Mouse (Mus musculus): Measurements from ENCODE around the gene Sec14l1. TPM values are rescaled to one million over a fixed set of nuclear protein-coding genes. Genes with fewer than 3 reads are reported as not detected.

Gene Sec14l1
- polyA plus RNA-seq, 1 experiment from 2014 or later, result 9.2 TPM

DNA sequence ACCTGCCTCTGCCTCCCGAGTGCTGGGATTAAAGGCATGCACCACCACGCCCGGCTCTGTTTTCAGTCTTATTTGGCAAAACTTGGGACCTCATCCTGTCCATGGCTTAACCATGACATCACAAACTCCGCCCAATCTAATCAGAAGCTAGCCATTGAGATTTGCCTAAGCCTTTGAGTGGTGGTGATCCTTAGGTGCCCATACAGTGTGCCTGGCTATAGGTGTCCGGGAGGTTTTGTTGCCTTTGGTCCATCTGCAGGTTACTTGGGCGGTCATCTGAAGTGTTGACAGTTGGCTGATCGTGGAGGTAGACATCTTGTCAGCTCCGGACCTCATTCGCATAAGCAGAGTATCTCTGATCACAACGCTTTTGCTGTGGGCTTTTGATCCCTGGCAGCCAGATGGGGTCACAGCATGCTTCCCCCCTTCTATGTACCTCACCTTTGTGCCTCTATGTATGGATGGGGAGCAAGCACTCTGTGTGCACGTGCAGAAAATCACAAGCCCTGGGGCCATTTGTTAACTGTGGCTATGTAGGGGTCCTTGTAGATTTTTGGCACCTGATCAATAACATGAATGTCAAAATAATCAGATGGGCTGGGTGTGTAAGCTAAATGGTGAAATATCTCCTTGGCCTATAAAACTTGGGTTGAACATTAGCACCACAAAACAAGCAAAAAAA is 2.9 kb upstream of the Sec14l1 start:
- H3K4me3 ChIP-seq (ENCODE audit: low read depth, low read length), result no peak overlapping the region
- WGBS (ENCODE audit: insufficient replicate concordance), result 83% methylated on average over 11 of the region's 11 CpGs
- DNase-seq (no peak), ATAC-seq (no peak)
- no peaks in the 10 kb centered on the region for H3K27me3 ChIP-seq (ENCODE audit: insufficient read depth, low read length)
- no peak overlapping the region for H3K9ac ChIP-seq (replicated peaks)
- no peak for TF ChIP-seq EP300 (IDR thresholded peaks at IDR 0.05; ENCODE audit: low read depth)
- no peak for TF ChIP-seq CTCF (IDR thresholded peaks at IDR 0.05; ENCODE audit: low read depth)
- H3K4me2 ChIP-seq (ENCODE audit: low read depth, low read length), result no peak overlapping the region
- peaks cover 43% of the 10 kb centered on the region for H3K4me1 ChIP-seq (ENCODE audit: insufficient read depth)
- no peaks in the 10 kb centered on the region for H3K36me3 ChIP-seq (replicated peaks; ENCODE audit: insufficient read depth, low read length)
- no peaks in the 10 kb centered on the region for H3K9me3 ChIP-seq (ENCODE audit: low read length)
- no peak overlapping the region for H3K27ac ChIP-seq (ENCODE audit: low read depth)

DNA sequence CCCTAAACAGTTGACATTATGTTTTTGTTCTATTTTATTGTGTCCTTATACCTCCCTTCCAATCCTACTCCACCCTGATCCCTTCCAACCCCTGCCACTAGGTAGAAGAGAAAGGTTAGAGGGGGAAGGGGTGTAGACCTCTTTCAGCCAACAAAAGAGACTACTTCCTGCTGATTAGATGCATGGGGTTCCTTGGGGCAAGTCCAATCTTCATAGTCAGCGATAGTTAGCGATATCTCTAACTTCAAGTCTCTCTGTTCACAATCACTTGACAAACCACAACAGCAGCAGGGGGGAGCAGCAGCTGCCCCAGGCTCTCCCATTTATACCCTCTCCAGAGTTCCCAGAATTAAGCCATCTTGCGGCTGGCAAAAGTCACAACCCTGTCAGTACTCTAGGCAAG is 2.3 kb upstream of the Sec14l1 start:
- no peak overlapping the region for H3K4me3 ChIP-seq (ENCODE audit: low read depth, low read length)
- H3K27me3 ChIP-seq (ENCODE audit: insufficient read depth, low read length), result no peaks in the 10 kb centered on the region
- no peak for ATAC-seq
- H3K9ac ChIP-seq (replicated peaks), result no peak overlapping the region
- no peak for TF ChIP-seq CTCF (IDR thresholded peaks at IDR 0.05; ENCODE audit: low read depth)
- no peak for TF ChIP-seq EP300 (IDR thresholded peaks at IDR 0.05; ENCODE audit: low read depth)
- H3K9me3 ChIP-seq (ENCODE audit: low read length), result no peaks in the 10 kb centered on the region
- H3K4me1 ChIP-seq (ENCODE audit: insufficient read depth), result peaks cover 46% of the 10 kb centered on the region
- H3K4me2 ChIP-seq (ENCODE audit: low read depth, low read length), result no peak overlapping the region
- no peak for DNase-seq
- H3K36me3 ChIP-seq (replicated peaks; ENCODE audit: insufficient read depth, low read length), result peaks cover 5% of the 10 kb centered on the region; the same call in 1 of the 2 replicates
- 61% methylated on average over 3 of the region's 3 CpGs for WGBS (ENCODE audit: insufficient replicate concordance)
- no peak overlapping the region for H3K27ac ChIP-seq (ENCODE audit: low read depth)

DNA sequence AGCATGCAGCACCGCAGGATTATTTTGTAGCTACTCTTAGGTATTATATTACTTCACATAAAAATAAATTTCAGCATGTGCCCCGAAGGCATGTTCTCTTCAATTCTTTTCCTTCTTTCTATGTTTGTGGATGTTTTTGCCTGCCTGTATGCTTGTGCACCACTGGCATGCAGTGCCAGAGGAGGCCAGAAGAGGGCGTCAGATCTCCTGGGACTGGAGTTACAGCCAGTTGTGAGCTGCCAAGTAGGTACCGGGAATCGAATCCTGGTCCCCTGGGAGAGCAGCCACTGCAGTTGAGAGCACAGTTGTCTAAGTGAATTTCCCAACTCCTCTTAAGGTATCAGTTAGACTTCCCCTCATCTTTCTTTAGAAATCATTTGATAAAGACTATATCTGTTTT is 1.6 kb upstream of the Sec14l1 start:
- ATAC-seq (no peak), DNase-seq (peak; percentile 48)
- H3K9me3 ChIP-seq (ENCODE audit: low read length), result no peaks in the 10 kb centered on the region
- WGBS (ENCODE audit: insufficient replicate concordance), result 89% methylated on average over 5 of the region's 5 CpGs
- TF ChIP-seq CTCF (IDR thresholded peaks at IDR 0.05; ENCODE audit: low read depth), result peak; percentile 62
- no peak for TF ChIP-seq EP300 (IDR thresholded peaks at IDR 0.05; ENCODE audit: low read depth)
- no peaks in the 10 kb centered on the region for H3K27me3 ChIP-seq (ENCODE audit: insufficient read depth, low read length)
- peaks cover 12% of the 10 kb centered on the region; the same call in 1 of the 2 replicates for H3K36me3 ChIP-seq (replicated peaks; ENCODE audit: insufficient read depth, low read length)
- H3K4me3 ChIP-seq (ENCODE audit: low read depth, low read length), result no peak overlapping the region
- peak overlapping the region; percentile 99 for H3K27ac ChIP-seq (ENCODE audit: low read depth)
- H3K4me1 ChIP-seq (ENCODE audit: insufficient read depth), result peaks cover 46% of the 10 kb centered on the region
- no peak overlapping the region for H3K9ac ChIP-seq (replicated peaks)
- H3K4me2 ChIP-seq (ENCODE audit: low read depth, low read length), result no peak overlapping the region

DNA sequence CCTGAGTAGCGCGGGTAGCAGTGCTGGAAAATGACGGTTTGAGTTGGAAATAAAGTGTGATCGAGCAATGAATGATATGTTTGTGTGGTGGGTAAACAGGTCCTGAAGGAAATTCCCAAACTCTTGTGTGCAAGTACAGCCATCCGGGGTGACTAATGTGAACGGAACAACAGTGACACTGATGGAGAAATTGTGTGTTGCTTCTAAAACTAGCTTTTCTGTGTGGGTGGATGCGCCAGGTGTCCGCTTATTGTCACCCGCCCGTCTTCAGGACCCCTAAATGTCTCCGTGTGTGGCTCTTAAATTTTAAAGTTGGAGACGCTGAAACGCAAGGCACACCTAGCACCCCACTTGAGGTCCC is 757 bp upstream of the Sec14l1 start:
- H3K4me2 ChIP-seq (ENCODE audit: low read depth, low read length), result peak overlapping the region; percentile 94
- DNase-seq, result no peak
- TF ChIP-seq EP300 (IDR thresholded peaks at IDR 0.05; ENCODE audit: low read depth), result no peak
- 44% methylated on average over 13 of the region's 13 CpGs for WGBS (ENCODE audit: insufficient replicate concordance)
- peak overlapping the region; percentile 93 for H3K4me3 ChIP-seq (ENCODE audit: low read depth, low read length)
- no peaks in the 10 kb centered on the region for H3K27me3 ChIP-seq (ENCODE audit: insufficient read depth, low read length)
- H3K4me1 ChIP-seq (ENCODE audit: insufficient read depth), result peaks cover 39% of the 10 kb centered on the region
- no peaks in the 10 kb centered on the region for H3K9me3 ChIP-seq (ENCODE audit: low read length)
- H3K36me3 ChIP-seq (replicated peaks; ENCODE audit: insufficient read depth, low read length), result peaks cover 12% of the 10 kb centered on the region; the same call in 1 of the 2 replicates
- peak overlapping the region; percentile 93 for H3K9ac ChIP-seq (replicated peaks)
- H3K27ac ChIP-seq (ENCODE audit: low read depth), result peak overlapping the region; percentile 99
- no peak for ATAC-seq

DNA sequence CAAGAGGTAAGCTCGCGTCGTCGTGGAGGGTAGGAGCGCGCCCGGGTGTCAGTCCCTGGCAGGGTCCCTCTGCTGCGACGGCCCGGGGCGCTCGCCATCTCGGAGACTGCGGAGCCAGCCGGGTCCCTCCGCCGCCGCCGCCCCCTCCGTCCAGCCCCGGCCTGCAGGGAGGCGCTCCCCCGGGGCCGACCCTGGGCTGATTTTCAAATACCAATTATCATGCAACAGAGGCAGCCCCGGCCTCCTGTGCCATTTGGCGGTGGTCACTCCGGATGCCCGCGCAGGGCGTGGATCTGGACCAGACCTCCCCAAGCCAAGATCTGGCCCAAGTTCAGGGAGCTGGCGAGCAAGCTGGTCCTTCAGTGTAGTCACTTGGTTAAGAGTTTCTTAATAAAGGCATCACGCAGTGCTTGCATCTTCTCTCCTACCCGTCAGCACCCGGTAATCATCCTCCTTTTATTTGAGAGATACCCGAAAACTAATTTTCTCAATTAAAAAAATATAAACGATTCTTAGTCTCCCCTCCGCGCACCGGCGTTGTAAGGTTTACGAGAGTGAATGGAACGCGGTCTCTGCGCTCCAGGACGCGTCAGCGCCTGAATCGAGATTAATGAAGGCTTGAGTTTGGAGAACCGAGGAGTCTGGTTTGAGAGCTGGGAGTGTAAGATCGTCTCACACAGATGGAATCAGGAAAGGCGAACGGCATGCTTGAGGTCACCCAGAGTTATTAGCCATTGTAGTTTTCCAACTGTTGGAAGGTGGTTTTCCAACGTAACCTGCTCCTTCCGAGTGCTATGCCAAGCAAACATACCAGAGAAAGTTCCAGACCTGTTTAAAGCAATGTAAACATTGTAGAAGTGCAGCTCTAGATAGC is 615 bp downstream of the Sec14l1 start:
- no peak for TF ChIP-seq CTCF (IDR thresholded peaks at IDR 0.05; ENCODE audit: low read depth)
- Histone ChIP-seq H3K36me3 (replicated peaks; ENCODE audit: insufficient read depth, low read length) (peaks cover 12% of the 10 kb centered on the region; the same call in 1 of the 2 replicates), H3K27me3 (ENCODE audit: insufficient read depth, low read length) (no peaks in the 10 kb centered on the region), H3K4me2 (ENCODE audit: low read depth, low read length) (peak overlapping the region; percentile 94), H3K27ac (ENCODE audit: low read depth) (peak overlapping the region; percentile 99), H3K4me3 (ENCODE audit: low read depth, low read length) (peak overlapping the region; percentile 93), H3K4me1 (ENCODE audit: insufficient read depth) (peaks cover 41% of the 10 kb centered on the region), H3K9me3 (ENCODE audit: low read length) (no peaks in the 10 kb centered on the region), H3K9ac (replicated peaks) (peak overlapping the region; percentile 93)
- ATAC-seq, result no peak; the same call in 1 of the 2 replicates
- 2% methylated on average over 49 of the region's 54 CpGs for WGBS (ENCODE audit: insufficient replicate concordance)
- no peak for DNase-seq

Measured in liver, postnatal 0 days (tissue).